Mouse (Mus musculus) neural tube, embryonic 14.5 days (tissue): ENCODE results near the gene Apol8. TPM values are rescaled to one million over a fixed set of nuclear protein-coding genes. Genes with fewer than 3 reads are reported as not detected.

Source experiments
- ATAC-seq: fragments of 200-750 bp; cut with Nextera tagmentation; 2 replicates; pipeline ENCODE4 v1.8.0; 2017; ENCODE audit warnings: low read depth, mild to moderate bottlenecking, moderate TSS enrichment, moderate library complexity
- H3K27ac ChIP-seq: fragments of 300-500 bp; sonication (generic); 2 replicates; pipeline ENCODE4 v1.5.1; 2014; ENCODE audit warnings: low read depth, mild to moderate bottlenecking, control low read depth, low read length, moderate library complexity, mixed read lengths
- H3K27me3 ChIP-seq: fragments of 300-500 bp; sonication (generic); 2 replicates; pipeline ENCODE4 v1.6.1; 2014; ENCODE audit warnings: low read length; ENCODE audit not compliant: control insufficient read depth, insufficient read depth
- H3K36me3 ChIP-seq: fragments of 300-500 bp; sonication (generic); 2 replicates; pipeline ENCODE4 v1.6.1; 2014; ENCODE audit warnings: low read length, mixed read lengths; ENCODE audit not compliant: control insufficient read depth, insufficient read depth
- H3K4me1 ChIP-seq: fragments of 300-500 bp; sonication (generic); 2 replicates; pipeline ENCODE4 v1.6.1; 2014; ENCODE audit warnings: low read length; ENCODE audit not compliant: control insufficient read depth, insufficient read depth
- H3K4me2 ChIP-seq: fragments of 300-500 bp; sonication (generic); 2 replicates; pipeline ENCODE4 v1.6.1; 2014; ENCODE audit warnings: mild to moderate bottlenecking, low read depth, low read length, control low read depth
- H3K4me3 ChIP-seq: fragments of 300-500 bp; sonication (generic); 2 replicates; pipeline ENCODE4 v1.5.1; 2014; ENCODE audit warnings: low read depth, low read length, control low read depth, mixed read lengths
- H3K9ac ChIP-seq: fragments of 300-500 bp; sonication (generic); replicated peaks from 2 replicates; pipeline ENCODE4 v1.6.1; 2014; ENCODE audit warnings: low read depth, mild to moderate bottlenecking, control low read depth, low read length, mixed read lengths
- H3K9me3 ChIP-seq: fragments of 300-500 bp; sonication (generic); 2 replicates; pipeline ENCODE4 v1.6.1; 2016; ENCODE audit warnings: low read length; ENCODE audit not compliant: control insufficient read depth
- WGBS: fragments of 180-500 bp; shearing (Covaris S2); extraction: QIAGEN DNeasy Blood & Tissue Kit; methylation state at CpG from one replicate; pipeline ENCODE4 v1.1.7; 2014; 5-methylcytosine and 5-hydroxymethylcytosine counted together
- polyA plus RNA-seq: library from polyadenylated mRNA; unstranded; fragments of >200 nt; fragmentation: Nextera tagmentation; extraction: Ambion mirVana; gene quantifications from 2 replicates; pipeline ENCODE4 v1.2.1, GENCODE M21; 2014

Gene Apol8
- polyA plus RNA-seq, 1 experiment from 2014 or later = 0.07 TPM

GRCm38 (mm10) chr15:77790656-77791405, 34.0 kb upstream of the Apol8 start:
- Histone ChIP-seq H3K4me3 (no peak overlapping the region), H3K4me1 (no peaks in the 10 kb centered on the region), H3K4me2 (no peak overlapping the region), H3K27ac (no peak overlapping the region), H3K36me3 (peaks cover 36% of the 10 kb centered on the region), H3K27me3 (no peaks in the 10 kb centered on the region), H3K9ac (no peak overlapping the region), H3K9me3 (no peaks in the 10 kb centered on the region)
- ATAC-seq = no peak
- WGBS = 90% methylated on average over 21 of the region's 21 CpGs

GRCm38 (mm10) chr15:77789186-77789585, 32.4 kb upstream of the Apol8 start:
- 84% methylated on average over 3 of the region's 3 CpGs for WGBS
- Histone ChIP-seq H3K4me1 (no peaks in the 10 kb centered on the region), H3K4me2 (no peak overlapping the region), H3K27ac (no peak overlapping the region), H3K4me3 (no peak overlapping the region), H3K27me3 (no peaks in the 10 kb centered on the region), H3K9me3 (no peaks in the 10 kb centered on the region), H3K36me3 (peaks cover 46% of the 10 kb centered on the region), H3K9ac (no peak overlapping the region)
- no peak for ATAC-seq

- ATAC-seq = no peak
- Histone ChIP-seq H3K27ac (no peak overlapping the region), H3K27me3 (no peaks in the 10 kb centered on the region), H3K36me3 (peaks cover 52% of the 10 kb centered on the region), H3K9ac (no peak overlapping the region), H3K4me1 (no peaks in the 10 kb centered on the region), H3K9me3 (no peaks in the 10 kb centered on the region), H3K4me2 (no peak overlapping the region), H3K4me3 (no peak overlapping the region)
- 92% methylated on average over 6 of the region's 6 CpGs for WGBS
Observed at GRCm38 (mm10) chr15:77788356-77788755, 31.6 kb upstream of the Apol8 start.

- H3K27ac ChIP-seq = no peak overlapping the region
- peaks cover 53% of the 10 kb centered on the region for H3K36me3 ChIP-seq
- 92% methylated on average over 1 of the region's 1 CpGs for WGBS
- no peaks in the 10 kb centered on the region for H3K4me1 ChIP-seq
- H3K27me3 ChIP-seq = no peaks in the 10 kb centered on the region
- no peak overlapping the region for H3K4me3 ChIP-seq
- no peaks in the 10 kb centered on the region for H3K9me3 ChIP-seq
- no peak overlapping the region for H3K9ac ChIP-seq
- no peak overlapping the region for H3K4me2 ChIP-seq
- ATAC-seq = no peak
Observed at GRCm38 (mm10) chr15:77785807-77786206, 29.0 kb upstream of the Apol8 start.

- H3K9me3 ChIP-seq = no peaks in the 10 kb centered on the region
- WGBS = 78% methylated on average over 22 of the region's 22 CpGs
- H3K36me3 ChIP-seq = peaks cover 48% of the 10 kb centered on the region
- H3K4me3 ChIP-seq = no peak overlapping the region
- no peak for ATAC-seq
- H3K4me1 ChIP-seq = no peaks in the 10 kb centered on the region
- H3K4me2 ChIP-seq = no peak overlapping the region
- H3K27me3 ChIP-seq = no peaks in the 10 kb centered on the region
- no peak overlapping the region for H3K27ac ChIP-seq
- H3K9ac ChIP-seq = no peak overlapping the region
Observed at GRCm38 (mm10) chr15:77784039-77784824, 27.4 kb upstream of the Apol8 start.

GRCm38 (mm10) chr15:77782449-77783014, 25.7 kb upstream of the Apol8 start:
- H3K4me1 ChIP-seq = no peaks in the 10 kb centered on the region
- ATAC-seq = no peak
- H3K36me3 ChIP-seq = peaks cover 47% of the 10 kb centered on the region
- no peak overlapping the region for H3K9ac ChIP-seq
- H3K4me2 ChIP-seq = no peak overlapping the region
- no peaks in the 10 kb centered on the region for H3K27me3 ChIP-seq
- H3K4me3 ChIP-seq = no peak overlapping the region
- no peak overlapping the region for H3K27ac ChIP-seq
- no peaks in the 10 kb centered on the region for H3K9me3 ChIP-seq
- 87% methylated on average over 11 of the region's 11 CpGs for WGBS

GRCm38 (mm10) chr15:77775186-77775963, 18.6 kb upstream of the Apol8 start:
- H3K9ac ChIP-seq = no peak overlapping the region
- no peaks in the 10 kb centered on the region for H3K27me3 ChIP-seq
- H3K4me3 ChIP-seq = no peak overlapping the region
- WGBS = 71% methylated on average over 20 of the region's 20 CpGs
- no peak overlapping the region for H3K27ac ChIP-seq
- H3K36me3 ChIP-seq = peaks cover 64% of the 10 kb centered on the region
- peak; percentile 51; the same call in 1 of the 2 replicates for ATAC-seq
- H3K4me1 ChIP-seq = no peaks in the 10 kb centered on the region
- no peak overlapping the region for H3K4me2 ChIP-seq
- no peaks in the 10 kb centered on the region for H3K9me3 ChIP-seq

- Histone ChIP-seq H3K4me3 (no peak overlapping the region), H3K27me3 (no peaks in the 10 kb centered on the region), H3K4me2 (no peak overlapping the region), H3K4me1 (no peaks in the 10 kb centered on the region), H3K36me3 (peaks cover 65% of the 10 kb centered on the region), H3K9me3 (no peaks in the 10 kb centered on the region), H3K27ac (no peak overlapping the region), H3K9ac (no peak overlapping the region)
- ATAC-seq = no peak
- WGBS = 93% methylated on average over 10 of the region's 10 CpGs
Observed at GRCm38 (mm10) chr15:77774303-77774702, 17.5 kb upstream of the Apol8 start.
